Mouse (Mus musculus): Measurements from ENCODE around the gene Usp5.

DNA sequence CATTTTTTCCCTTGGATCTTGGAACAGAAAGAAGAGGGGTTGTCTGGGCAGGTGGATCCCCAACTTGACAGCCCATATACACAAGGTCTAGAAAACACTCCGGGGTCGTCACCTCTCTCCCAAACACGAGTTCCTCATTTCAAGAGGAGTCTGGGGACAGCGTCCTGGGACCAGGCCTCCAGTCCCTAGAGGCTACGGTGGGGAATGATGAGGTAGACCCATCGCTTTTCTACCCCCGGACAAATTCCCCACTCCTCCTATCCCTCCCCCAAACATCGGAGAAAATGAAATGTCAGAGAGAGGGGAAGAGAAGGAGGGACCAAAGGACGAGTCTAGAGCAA is 60.6 kb downstream of the Usp5 start:
- TF ChIP-seq ZNF384 (IDR thresholded peaks at IDR 0.05; ENCODE audit: low read depth, low read length) = no peak
- TF ChIP-seq MAFK (IDR thresholded peaks at IDR 0.05; ENCODE audit: insufficient read depth, low read depth, low read length) = no peak
